Mouse (Mus musculus) NIH3T3 (cell line): ENCODE measurements around the gene Itgam.
"Not testable (repeated sequence)": the region's sequence is repeated elsewhere in the genome, so short reads cannot be mapped to it uniquely, and the experiment has no call there.

Experiments used
- DNase-seq: peaks from one replicate; pipeline ENCODE4 v3.0.0-alpha.2; 2012; ENCODE audit warnings: low read depth

Gene Itgam

GRCm38 (mm10) chr7:128062456-128062855, at the start of gene Itgam, which contains the start of gene Gm49368:
Gene Itgam (plus strand): TSS chr7:128062640.
Gene Gm49368 (plus strand): TSS chr7:128062683.
- DNase-seq, result no peak

DNA sequence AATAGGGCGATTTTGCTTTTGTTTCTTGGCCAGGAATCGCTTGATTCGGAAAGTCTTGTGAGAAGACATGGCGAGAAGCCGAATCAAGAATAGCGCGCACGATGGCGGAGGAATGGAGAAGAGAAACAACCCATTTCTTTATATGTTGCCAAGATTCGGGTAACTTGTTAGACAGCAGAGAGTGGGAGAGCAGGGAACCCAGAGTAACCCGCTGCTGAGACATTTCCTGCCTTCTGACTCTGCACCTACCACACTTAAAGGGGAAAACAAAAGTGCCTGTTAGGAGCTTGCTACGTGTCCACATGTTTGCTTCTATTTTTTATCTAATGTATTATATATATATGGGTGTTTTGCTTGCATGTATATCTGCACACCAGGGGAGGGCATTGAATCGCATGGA, 49.3 kb upstream of the Itgam start:
- DNase-seq, result no peak

DNA sequence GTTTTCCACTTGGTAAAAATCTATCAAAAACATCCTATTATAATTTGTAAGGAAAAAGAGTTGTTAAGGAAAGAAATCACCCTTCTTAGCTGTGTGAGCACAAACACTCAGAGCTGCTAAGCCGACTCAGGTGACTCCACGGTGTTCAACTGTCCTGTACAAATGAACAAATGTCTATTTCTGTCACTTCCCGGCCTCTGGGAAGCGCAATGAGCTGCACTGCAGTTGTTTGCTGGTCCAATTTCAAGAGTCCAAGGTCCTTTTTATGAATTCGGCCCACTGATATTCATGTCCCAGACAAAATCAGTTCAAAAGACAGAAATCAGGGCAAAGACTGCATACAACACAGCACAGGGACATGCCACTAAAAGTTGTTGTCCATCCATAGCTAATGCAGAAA, 46.3 kb upstream of the Itgam start:
- DNase-seq, result not testable (repeated sequence)

- no peak for DNase-seq
Measured at GRCm38 (mm10) chr7:128016650-128017049, 45.8 kb upstream of the Itgam start.

- no peak for DNase-seq
Measured at GRCm38 (mm10) chr7:128018275-128018674, 44.2 kb upstream of the Itgam start.

DNA sequence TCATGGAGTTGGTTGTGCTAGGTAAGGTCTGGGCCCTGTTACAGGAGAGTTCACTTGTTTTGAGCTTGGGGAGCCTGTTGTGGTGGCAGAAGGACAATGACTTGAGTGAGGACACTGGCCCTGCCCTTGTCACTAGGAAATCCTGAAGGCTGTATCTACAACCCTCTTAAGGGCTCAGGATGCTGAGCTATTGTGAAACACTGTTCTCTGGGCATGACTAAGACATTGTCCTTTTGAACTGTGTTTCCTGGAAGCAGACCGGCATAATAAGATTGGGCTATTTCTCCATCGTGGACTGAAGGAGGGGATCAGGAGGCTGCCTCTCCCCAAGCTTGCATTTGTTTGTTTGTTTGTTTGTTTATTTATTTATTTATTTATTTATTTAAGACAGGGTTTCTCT, 43.3 kb upstream of the Itgam start:
- DNase-seq, result peak; percentile 54

DNA sequence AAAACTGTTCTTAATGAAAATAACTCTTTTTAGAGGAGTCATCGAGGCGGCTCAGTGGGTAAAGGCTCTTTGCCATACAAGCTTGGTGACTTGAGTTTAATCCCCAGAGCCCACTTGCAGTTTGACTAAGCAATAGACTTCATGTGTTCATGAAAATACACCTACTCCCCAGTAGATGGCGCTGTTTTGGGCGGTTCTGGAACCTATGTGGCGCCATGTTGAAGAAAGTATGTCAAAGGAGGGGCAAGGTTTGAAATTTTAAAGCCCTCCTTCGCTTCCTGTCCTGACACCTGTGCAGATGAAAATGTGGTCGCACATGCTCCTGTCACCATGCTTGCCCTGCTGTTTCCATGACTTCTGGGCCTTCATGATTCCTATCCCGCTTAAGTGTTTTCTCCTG, 39.5 kb upstream of the Itgam start:
- no peak for DNase-seq

DNA sequence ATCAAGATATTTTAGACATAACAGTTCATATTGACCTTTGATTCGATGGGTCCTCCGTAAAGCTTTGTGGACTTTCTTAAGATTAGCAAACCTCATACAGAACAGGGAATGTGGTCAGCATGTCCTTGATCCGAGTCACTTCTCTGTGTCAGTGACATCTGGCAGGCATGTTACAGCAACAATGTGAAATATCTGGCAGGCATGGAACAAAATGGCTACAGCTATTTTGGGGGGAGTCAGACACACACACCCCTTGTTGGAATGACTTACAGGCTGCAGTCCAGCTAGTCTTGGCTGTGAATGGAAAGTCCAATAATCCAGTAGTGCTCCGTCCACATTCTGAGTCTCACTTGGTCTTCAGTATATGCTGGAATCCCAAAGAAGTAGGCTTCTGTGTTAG, 38.9 kb upstream of the Itgam start:
- peak; percentile 42 for DNase-seq

GRCm38 (mm10) chr7:128024364-128024763, 38.1 kb upstream of the Itgam start:
- DNase-seq, result no peak

DNA sequence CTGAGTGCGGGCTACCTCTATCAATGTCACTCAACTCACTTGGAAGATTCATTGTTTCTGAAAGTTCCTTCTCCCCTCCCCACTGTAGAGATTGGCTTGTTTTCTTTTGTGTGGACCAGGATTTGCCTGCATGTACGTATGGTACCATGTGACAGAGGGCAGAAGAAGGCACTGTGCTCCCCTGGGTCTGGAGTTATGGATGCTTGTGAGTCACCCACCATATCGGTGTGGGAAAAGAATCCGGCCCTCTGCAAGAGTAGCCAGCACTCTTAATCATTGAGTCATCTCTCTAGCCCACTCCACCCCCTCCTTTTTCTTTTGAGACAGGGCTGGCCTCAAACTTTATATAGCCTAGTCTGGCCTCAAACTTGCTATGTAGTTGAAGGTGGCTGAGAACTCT, 37.5 kb upstream of the Itgam start:
- DNase-seq, result peak; percentile 88

DNA sequence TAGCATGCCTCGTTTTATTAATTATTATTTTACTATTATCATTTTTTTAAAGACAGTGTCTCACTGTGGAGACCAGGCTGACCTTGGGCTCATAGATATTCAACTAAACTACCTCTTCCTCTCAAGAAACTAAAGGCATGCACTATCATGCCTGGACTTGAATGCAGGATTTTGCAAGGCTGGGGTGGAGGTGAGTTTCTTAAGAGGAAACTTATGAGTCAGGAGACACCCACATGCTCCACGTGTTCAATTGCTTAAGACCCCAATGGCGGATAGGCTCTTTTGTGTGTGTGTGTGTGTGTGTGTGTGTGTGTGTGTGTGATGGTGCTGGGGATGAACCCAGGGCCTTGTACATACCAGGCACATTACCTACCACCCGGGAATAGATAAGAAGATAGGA, 37.1 kb upstream of the Itgam start:
- DNase-seq, result peak; percentile 70

DNA sequence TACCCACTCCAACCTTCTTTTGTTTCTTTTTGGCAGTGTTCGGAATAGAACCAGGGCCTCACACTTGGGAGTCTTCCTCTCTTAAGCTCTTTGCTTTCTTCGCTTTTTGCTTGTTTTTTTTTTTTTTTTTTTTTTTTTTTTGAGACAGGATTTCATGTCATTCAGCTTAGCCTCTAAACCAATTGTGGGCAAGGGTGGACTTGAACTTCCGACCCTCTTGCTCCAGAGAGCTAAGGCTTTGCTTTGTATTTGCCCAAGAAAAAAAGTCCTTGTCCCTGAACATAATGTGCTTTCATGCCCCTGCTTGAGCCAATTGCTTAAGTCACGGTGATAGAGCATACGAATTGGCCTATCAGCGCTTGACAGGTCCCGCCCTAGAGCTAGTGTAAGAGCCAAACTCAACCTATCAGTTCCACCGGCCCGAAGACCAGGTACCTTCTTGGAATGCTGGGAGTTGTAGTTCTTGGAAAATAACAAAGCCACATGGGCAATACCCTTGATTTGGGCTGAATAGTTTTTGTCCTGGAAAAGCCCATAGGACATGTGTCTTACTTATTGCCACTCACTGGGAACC, 30.9 kb upstream of the Itgam start:
- no peak for DNase-seq

- DNase-seq, result no peak
Measured at GRCm38 (mm10) chr7:128032290-128032988, 30.0 kb upstream of the Itgam start.

GRCm38 (mm10) chr7:128032989-128033293, 29.5 kb upstream of the Itgam start:
- no peak for DNase-seq

DNA sequence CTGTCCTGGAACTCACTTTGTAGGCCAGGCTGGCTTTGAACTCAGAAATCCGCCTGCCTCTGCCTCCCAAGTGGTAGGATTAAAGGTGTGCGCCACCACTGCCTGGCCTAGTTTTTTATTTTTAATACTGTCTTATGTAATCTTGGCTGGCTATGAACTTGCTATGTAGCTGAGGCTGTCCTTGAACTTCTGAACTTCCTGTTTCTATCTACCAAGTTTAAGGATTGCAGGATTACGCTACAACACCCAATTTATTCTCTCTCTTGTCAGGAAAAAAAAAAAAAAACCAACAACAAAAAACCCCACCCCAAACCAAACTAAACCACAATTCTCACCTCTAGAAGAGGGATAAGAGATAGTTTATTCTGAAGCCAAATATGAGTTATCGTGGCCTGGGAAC, 28.8 kb upstream of the Itgam start:
- no peak for DNase-seq

DNA sequence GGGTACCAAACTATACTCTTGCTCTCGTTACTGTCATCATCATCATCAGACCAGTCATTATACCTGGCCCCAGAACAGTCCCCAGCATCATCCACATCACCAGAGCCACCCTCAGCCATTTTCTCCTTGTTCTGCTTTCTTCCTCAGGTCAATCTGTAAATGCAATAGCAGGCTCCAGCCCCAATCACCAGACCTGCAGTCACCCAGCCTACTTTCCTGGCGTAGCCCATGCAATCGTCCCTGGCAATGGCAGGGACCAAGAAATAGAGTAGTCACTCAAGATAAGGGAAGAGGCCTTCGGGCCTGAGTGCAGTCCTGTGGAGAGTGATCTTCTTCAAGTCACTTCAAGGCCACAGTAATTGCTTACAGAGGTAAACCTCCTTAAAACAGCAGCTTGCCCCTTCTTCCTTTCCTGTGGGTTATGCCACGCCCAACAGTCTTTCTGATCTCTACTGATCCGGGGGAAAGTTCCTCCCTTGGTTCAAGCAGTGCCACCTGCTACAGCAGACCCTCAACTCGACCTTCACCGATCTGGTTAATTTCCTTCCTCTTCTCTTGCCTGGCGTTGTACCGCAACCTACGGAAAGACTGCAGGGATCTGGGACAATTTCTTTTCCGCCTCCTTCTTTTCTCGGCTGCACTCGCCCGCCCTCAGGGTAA, 20.1 kb upstream of the Itgam start:
- DNase-seq, result not testable (repeated sequence)

- DNase-seq, result no peak
Measured at GRCm38 (mm10) chr7:128044142-128044785, 18.2 kb upstream of the Itgam start.

GRCm38 (mm10) chr7:128045640-128046039, 16.8 kb upstream of the Itgam start:
- no peak for DNase-seq

DNA sequence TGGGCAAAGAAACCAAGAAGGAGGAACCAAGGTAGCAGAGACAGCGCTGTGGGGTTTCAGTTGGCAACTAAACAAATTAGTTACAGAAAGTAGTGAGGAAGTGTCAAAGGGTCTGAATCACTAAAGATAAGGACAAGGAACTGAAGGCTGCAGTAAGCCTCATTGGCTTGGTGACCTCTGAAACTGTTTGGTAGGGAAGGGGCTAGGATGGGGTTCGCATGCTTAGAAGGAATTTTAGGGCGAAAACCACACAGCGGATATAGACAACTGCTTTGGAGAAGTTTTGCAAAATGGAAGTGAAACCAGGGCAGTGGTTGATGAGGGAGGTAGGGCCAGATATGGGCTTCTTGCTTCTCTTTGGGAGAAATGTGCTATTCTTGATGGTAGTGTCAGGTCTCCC, 13.6 kb upstream of the Itgam start:
- no peak for DNase-seq

- DNase-seq, result no peak
Measured at GRCm38 (mm10) chr7:128049254-128049653, 13.2 kb upstream of the Itgam start.

- peak; percentile 36 for DNase-seq
Measured at GRCm38 (mm10) chr7:128050739-128051138, 11.7 kb upstream of the Itgam start.

- no peak for DNase-seq
Measured at GRCm38 (mm10) chr7:128053061-128053460, 9.4 kb upstream of the Itgam start.

DNA sequence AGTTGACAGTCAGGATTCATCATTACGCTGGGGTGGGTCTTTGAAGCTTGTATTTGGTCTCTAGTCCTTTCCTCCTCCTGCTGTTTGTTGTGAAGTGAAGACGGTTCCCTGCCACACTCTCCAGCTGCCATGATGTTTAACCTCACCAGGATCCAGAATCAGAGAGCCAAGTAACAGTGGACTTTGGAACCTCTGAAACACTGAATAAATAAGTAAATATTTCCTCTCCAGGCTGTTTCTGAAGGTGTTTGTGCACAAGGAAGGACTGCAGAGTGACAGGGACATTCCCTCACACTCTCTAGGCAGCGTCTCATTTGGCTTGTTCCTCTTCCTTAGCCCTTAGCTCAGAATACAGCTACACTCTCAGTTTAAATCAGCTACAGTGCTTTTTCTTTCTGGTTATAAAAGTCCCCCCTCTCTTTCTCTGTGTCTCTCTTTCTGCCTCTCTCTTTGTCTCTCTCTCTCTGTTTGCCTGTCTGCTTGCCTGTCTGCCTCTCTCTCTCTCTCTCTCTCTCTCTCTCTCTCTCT, 5.5 kb upstream of the Itgam start:
- no peak for DNase-seq
